Mouse (Mus musculus) heart, postnatal 0 days (tissue): ENCODE results near the gene Sbno1.

Experiments used
- CTCF ChIP-seq: IDR thresholded peaks from 2 replicates; pipeline ENCODE4 v1.5.1; 2016; ENCODE audit warnings: antibody characterized with exemption, control low read depth, low read depth
- EP300 ChIP-seq: IDR thresholded peaks from 2 replicates; pipeline ENCODE4 v1.6.1; 2016; ENCODE audit warnings: antibody characterized with exemption, low read depth

DNA sequence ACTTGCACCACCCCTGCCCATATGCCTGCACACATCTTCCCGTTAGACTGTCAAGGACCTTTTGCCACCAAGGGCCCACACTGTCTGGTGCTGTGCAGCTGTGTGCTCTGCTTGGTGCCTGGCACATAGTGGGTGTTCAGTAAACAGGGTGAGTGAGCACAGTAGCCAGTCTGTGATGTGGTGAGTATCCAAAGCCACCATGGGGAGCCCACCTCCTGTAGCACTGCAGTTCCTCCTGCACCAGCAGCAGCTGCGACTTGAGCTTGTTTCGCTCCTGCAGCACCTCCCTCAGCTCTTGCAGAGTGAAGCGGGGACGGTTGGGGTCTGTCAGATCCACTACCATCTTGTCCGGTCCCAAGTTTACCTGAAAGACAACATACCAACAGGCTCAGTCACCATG is 43.7 kb upstream of the Sbno1 start:
- TF ChIP-seq EP300 (no peak), CTCF (no peak)
